Mouse (Mus musculus) limb, embryonic 15.5 days (tissue): ENCODE measurements around the gene Trim61. TPM values are rescaled to one million over a fixed set of nuclear protein-coding genes. Genes with fewer than 3 reads are reported as not detected.

ENCODE experiments used
- ATAC-seq: fragments of 200-750 bp; cut with Nextera tagmentation; 2 replicates; pipeline ENCODE4 v1.8.0; 2017; ENCODE audit warnings: low read depth, moderate TSS enrichment; ENCODE audit not compliant: insufficient number of reproducible peaks, low FRiP score, low TSS enrichment
- H3K27ac ChIP-seq: fragments of 300-500 bp; sonication (generic); 2 replicates; pipeline ENCODE4 v1.5.1; 2015; ENCODE audit warnings: moderate library complexity, mild to moderate bottlenecking, inconsistent platforms
- H3K27me3 ChIP-seq: fragments of 300-500 bp; sonication (generic); 2 replicates; pipeline ENCODE4 v1.6.1; 2015; ENCODE audit warnings: inconsistent platforms
- H3K36me3 ChIP-seq: fragments of 300-500 bp; sonication (generic); 2 replicates; pipeline ENCODE4 v1.6.1; 2015; ENCODE audit warnings: inconsistent platforms
- H3K4me1 ChIP-seq: fragments of 300-500 bp; sonication (generic); 2 replicates; pipeline ENCODE4 v1.6.1; 2015; ENCODE audit warnings: inconsistent platforms
- H3K4me2 ChIP-seq: fragments of 300-500 bp; sonication (generic); 2 replicates; pipeline ENCODE4 v1.6.1; 2015; ENCODE audit warnings: mild to moderate bottlenecking, inconsistent platforms
- H3K4me3 ChIP-seq: fragments of 300-500 bp; sonication (generic); 2 replicates; pipeline ENCODE4 v1.5.1; 2015; ENCODE audit warnings: mild to moderate bottlenecking, inconsistent platforms
- H3K9ac ChIP-seq: fragments of 300-500 bp; sonication (generic); 2 replicates; pipeline ENCODE4 v1.6.1; 2015; ENCODE audit warnings: inconsistent platforms
- H3K9me3 ChIP-seq: fragments of 300-500 bp; sonication (generic); 2 replicates; pipeline ENCODE4 v1.6.1; 2016; ENCODE audit warnings: inconsistent platforms
- WGBS: fragments of 180-500 bp; shearing (Covaris S2); methylation state at CpG from one replicate; pipeline ENCODE4 v1.1.7; 2015; 5-methylcytosine and 5-hydroxymethylcytosine counted together
- polyA plus RNA-seq: library from polyadenylated mRNA; unstranded; fragments of >200 nt; fragmentation: Nextera tagmentation; extraction: Ambion mirVana; gene quantifications from 2 replicates; pipeline ENCODE4 v1.2.1, GENCODE M21; 2015

Gene Trim61
- polyA plus RNA-seq, 1 experiment from 2014 or later, result 0.37 TPM

DNA sequence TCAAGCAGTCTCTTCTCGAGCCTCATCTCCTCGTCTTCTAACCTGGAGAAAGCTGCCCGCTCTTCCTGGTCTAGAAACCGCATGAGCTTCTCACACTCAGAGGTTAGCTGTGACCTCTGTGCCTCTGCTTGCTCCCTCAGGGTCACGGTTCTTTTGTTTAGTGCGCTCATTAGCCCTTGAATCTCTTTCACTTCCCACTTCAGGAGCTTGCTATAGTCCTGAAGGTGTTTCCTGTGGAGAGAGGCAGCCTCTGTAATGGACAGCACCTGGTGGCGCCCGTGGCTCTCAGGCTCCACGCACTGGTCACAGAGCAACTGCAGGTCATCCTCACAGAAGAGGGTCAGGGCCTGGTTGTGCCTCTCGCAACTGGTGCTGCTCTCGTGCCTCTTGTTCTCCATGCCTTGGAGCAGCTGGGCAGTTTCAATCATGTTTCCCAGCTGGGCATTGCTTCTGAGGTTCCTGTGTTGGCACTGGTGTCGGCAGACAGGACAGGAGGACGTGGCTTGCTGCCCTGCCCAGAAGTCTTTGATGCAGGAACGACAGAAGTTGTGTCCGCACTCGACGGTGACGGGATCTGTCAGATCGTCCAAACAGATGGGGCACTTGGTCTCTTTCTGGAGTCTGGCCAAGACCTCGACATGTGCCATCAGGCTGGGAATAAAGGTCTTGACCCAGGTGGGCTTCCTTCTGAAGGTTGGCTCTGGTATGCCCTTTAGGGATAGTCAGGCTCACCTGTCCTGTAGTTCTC lies 35.0 kb downstream of the Trim61 start:
- Histone ChIP-seq H3K4me3 (no peak overlapping the region), H3K9me3 (no peaks in the 10 kb centered on the region), H3K27me3 (no peaks in the 10 kb centered on the region), H3K9ac (no peak overlapping the region), H3K36me3 (no peaks in the 10 kb centered on the region), H3K4me1 (no peaks in the 10 kb centered on the region), H3K27ac (no peak overlapping the region), H3K4me2 (no peak overlapping the region)
- no peak for ATAC-seq
- WGBS, result 71% methylated on average over 20 of the region's 20 CpGs

Other genes starting within 250 kb of the Trim61 start
- gene Klhl2, start 168.5 kb downstream of the Trim61 start, polyA plus RNA-seq, result 7.0 and 7.9 TPM in 2 replicates
- gene Tmem192, start 71.3 kb downstream of the Trim61 start, polyA plus RNA-seq, result 23.7 and 24.3 TPM in 2 replicates
- 0.04 TPM in 1 of 2 replicates, not detected in the other for gene Trim75, start 30.7 kb downstream of the Trim61 start, polyA plus RNA-seq
- gene Trim60, start 61 bp upstream of the Trim61 start, polyA plus RNA-seq, result 0.05 TPM in 1 of 2 replicates, not detected in the other
- gene Apela, start 18.8 kb upstream of the Trim61 start, polyA plus RNA-seq, result 10.8 and 13.1 TPM in 2 replicates
- not detected in 2 replicates for gene Gm10663, start 56.5 kb upstream of the Trim61 start, polyA plus RNA-seq
- gene BC030870, start 111.0 kb upstream of the Trim61 start, polyA plus RNA-seq, result 0.11 TPM in 1 of 2 replicates, not detected in the other